Mouse (Mus musculus) MEL (cell line): ENCODE data around the gene Txnrd2.

Experiments used
- CTCF ChIP-seq, 3 experiments: IDR thresholded peaks in 2 of 3; conservative IDR thresholded peaks in 1 of 3; 2 replicates each; pipeline ENCODE4 v1.5.1; 2011 to 2012; ENCODE audit warnings: low read length in 3 of 3, low read depth in 2 of 3, mild to moderate bottlenecking in 2 of 3, improper control_type of control experiment in 1 of 3, inconsistent platforms in 1 of 3, mixed read lengths in 1 of 3, moderate library complexity in 1 of 3; ENCODE audit not compliant: control insufficient read depth in 1 of 3, insufficient read depth in 1 of 3, poor library complexity in 1 of 3, severe bottlenecking in 1 of 3
- EP300 ChIP-seq, 2 experiments: IDR thresholded peaks; 2 replicates each; pipeline ENCODE4 v1.6.1; 2011; ENCODE audit warnings: improper control_type of control experiment in 2 of 2, low read length in 2 of 2, low read depth in 1 of 2, mild to moderate bottlenecking in 1 of 2
- ETS1 ChIP-seq: IDR thresholded peaks from 2 replicates; pipeline ENCODE4 v1.6.1; 2012; ENCODE audit warnings: low read depth, mild to moderate bottlenecking, inconsistent platforms, low read length, improper control_type of control experiment, moderate library complexity
- GATA1 ChIP-seq: IDR thresholded peaks from 2 replicates; pipeline ENCODE4 v1.6.1; 2011; ENCODE audit warnings: low read depth, low read length, improper control_type of control experiment
- MAFK ChIP-seq: IDR thresholded peaks from 2 replicates; pipeline ENCODE4 v1.6.1; 2011; ENCODE audit warnings: low read depth, mild to moderate bottlenecking, low read length, improper control_type of control experiment, borderline replicate concordance
- POLR2A ChIP-seq, 2 experiments: IDR thresholded peaks; 2 replicates each; pipeline ENCODE4 v1.6.1; 2011 to 2012; ENCODE audit warnings: low read length in 2 of 2, mild to moderate bottlenecking in 2 of 2, control low read depth in 1 of 2, improper control_type of control experiment in 1 of 2, low read depth in 1 of 2, moderate library complexity in 1 of 2; ENCODE audit not compliant: control insufficient read depth in 1 of 2, insufficient read depth in 1 of 2, poor library complexity in 1 of 2
- POLR2AphosphoS2 ChIP-seq: IDR thresholded peaks from 2 replicates; pipeline ENCODE4 v1.6.1; 2011; ENCODE audit warnings: low read length, improper control_type of control experiment
- SIN3A ChIP-seq: IDR thresholded peaks from 2 replicates; pipeline ENCODE4 v1.6.1; 2012; ENCODE audit warnings: low read length, improper control_type of control experiment, inconsistent platforms
- SMC3 ChIP-seq: IDR thresholded peaks from 2 replicates; pipeline ENCODE4 v1.6.1; 2011; ENCODE audit warnings: low read depth, low read length, improper control_type of control experiment
- TAL1 ChIP-seq: IDR thresholded peaks from 2 replicates; pipeline ENCODE4 v1.6.1; 2012; ENCODE audit warnings: mild to moderate bottlenecking, inconsistent platforms, low read length, moderate library complexity, mixed read lengths
- TBP ChIP-seq: IDR thresholded peaks from 2 replicates; pipeline ENCODE4 v1.8.0; 2011; ENCODE audit warnings: low read depth, low read length, improper control_type of control experiment
- TCF12 ChIP-seq: IDR thresholded peaks from 2 replicates; pipeline ENCODE4 v1.6.1; 2014; ENCODE audit warnings: low read depth, mild to moderate bottlenecking, inconsistent platforms, low read length, improper control_type of control experiment, moderate library complexity
- USF1 ChIP-seq: IDR thresholded peaks from 2 replicates; pipeline ENCODE4 v1.6.1; 2014; ENCODE audit warnings: low read depth, mild to moderate bottlenecking, inconsistent platforms, low read length, improper control_type of control experiment, moderate library complexity
- ZNF384 ChIP-seq: IDR thresholded peaks from 2 replicates; pipeline ENCODE4 v1.6.1; 2012; ENCODE audit warnings: low read depth, mild to moderate bottlenecking, inconsistent platforms, low read length, improper control_type of control experiment

DNA sequence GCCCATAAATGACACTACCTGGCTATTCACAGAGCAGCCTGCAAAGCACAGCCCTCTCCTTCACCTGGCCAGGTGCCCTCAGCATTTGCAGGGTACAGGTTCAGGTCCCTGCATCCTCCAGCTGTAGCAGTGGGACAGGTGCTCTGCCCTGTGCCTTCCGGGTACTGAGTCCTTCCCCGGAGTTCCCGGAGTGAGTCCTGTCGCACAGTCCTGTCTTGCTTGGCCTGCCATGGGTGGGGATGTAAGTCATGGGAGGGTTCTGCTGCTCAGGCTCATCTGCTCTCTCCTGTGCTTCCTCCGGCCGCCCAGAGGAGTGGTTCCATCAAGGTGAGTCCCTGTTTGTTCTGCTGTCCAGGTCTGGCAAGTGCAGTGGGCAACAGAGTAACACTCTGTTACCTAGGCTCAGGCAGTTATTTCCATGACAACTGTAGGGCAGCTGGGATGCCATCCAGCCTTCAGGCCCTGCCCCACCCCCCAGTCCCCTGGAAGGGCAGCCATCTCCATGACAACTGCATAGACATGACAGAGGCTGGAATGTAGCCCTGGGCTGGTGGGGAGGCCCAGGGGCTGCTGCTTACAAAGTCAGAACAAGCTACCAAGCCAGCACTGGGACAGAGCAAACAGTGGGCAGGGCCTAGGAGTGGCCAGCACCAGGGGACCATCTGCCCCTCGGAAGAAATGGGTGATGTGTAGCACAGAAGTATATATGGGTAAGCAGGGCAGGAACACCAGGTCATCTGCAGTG lies 25.5 kb upstream of the Txnrd2 start:
- TF ChIP-seq CTCF (IDR thresholded peaks at IDR 0.05 in 2 of 3, conservative IDR thresholded peaks at IDR 0.05 in 1 of 3; ENCODE audit: control insufficient read depth in 1 of 3, insufficient read depth in 1 of 3, low read depth in 2 of 3, low read length in 3 of 3, poor library complexity in 1 of 3, severe bottlenecking in 1 of 3) (no peak), SMC3 (no peak), USF1 (no peak), TBP (no peak), TCF12 (no peak), EP300 (IDR thresholded peaks at IDR 0.05; ENCODE audit: low read depth in 1 of 2, low read length in 2 of 2) (no peak), SIN3A (no peak), POLR2A (IDR thresholded peaks at IDR 0.05; ENCODE audit: control insufficient read depth in 1 of 2, insufficient read depth in 1 of 2, low read depth in 1 of 2, low read length in 2 of 2, poor library complexity in 1 of 2) (no peak), MAFK (no peak), GATA1 (no peak), ZNF384 (no peak), ETS1 (no peak), TAL1 (no peak), POLR2AphosphoS2 (no peak)
